ENCODE assay signal across 12 mouse cellular contexts in the genomic region with DNA sequence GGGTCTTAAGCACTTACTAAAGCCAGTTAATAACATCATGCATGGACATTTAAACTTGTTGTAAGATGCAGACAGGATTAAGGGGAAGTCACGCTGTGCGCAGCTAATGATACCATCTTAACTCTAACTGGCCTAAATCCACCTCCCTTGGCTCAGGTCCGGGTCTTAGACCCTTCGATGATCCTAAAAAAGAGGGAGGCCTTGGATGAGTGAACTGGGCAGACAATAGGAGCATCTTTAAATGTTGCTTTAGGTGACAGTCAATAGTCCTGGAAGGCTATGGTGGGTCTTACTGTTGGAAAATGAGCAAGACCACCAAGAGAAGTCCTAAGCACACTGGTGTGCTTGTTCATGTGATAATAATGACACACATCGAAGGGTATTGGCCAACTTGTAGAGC.
DNase-seq lines count a peak whose midpoint lies in the region; ATAC-seq and TF ChIP-seq lines count a peak whose summit lies in the region.
"Had no signal": no experiment of that assay in that cellular context is flagged by ENCODE, and none has a peak within 500 bp of the region (broad histone marks: within the 10 kb centered on the region; RNA-seq: fewer than 3 reads in every experiment).

No protein-coding gene starts in this region.

- H3K27me3 ChIP-seq in forebrain, embryonic 16.5 days (replicated peaks; ENCODE audit: control insufficient read depth, insufficient read depth, low read length): no peaks in the 10 kb centered on the region
- H3K27me3 ChIP-seq in midbrain, embryonic 13.5 days: no peaks in the 10 kb centered on the region

- no peaks in the 10 kb centered on the region for H3K9me3 ChIP-seq in forebrain, embryonic 16.5 days (ENCODE audit: control insufficient read depth, low read length)
- H3K9me3 ChIP-seq in midbrain, embryonic 13.5 days: no peaks in the 10 kb centered on the region
- H3K9me3 ChIP-seq: limb, embryonic 12.5 days had no signal

- peaks cover 31% of the 10 kb centered on the region for H3K4me1 ChIP-seq in forebrain, embryonic 16.5 days (replicated peaks; ENCODE audit: control insufficient read depth, insufficient read depth, low read length)
- peaks cover 33% of the 10 kb centered on the region for H3K4me1 ChIP-seq in midbrain, embryonic 13.5 days (replicated peaks)

- WGBS in forebrain, embryonic 16.5 days: 53% methylated on average over 5 of the region's 5 CpGs
- 47% methylated on average over 5 of the region's 5 CpGs for WGBS in midbrain, embryonic 13.5 days

- 0 out of 2 replicates have a peak, but pooled peaks cover 2% of the 10 kb centered on the region for H3K36me3 ChIP-seq in forebrain, embryonic 16.5 days (ENCODE audit: control insufficient read depth, insufficient read depth)
- no peaks in the 10 kb centered on the region for H3K36me3 ChIP-seq in midbrain, embryonic 13.5 days
- H3K36me3 ChIP-seq: limb, embryonic 12.5 days had no signal

- no peak for DNase-seq in layer of hippocampus, adult 2 months (ENCODE audit: low spot score in 2 of 2)
- no peak for DNase-seq in layer of hippocampus, postnatal 36 days
- DNase-seq in liver: no peak
- no peak for DNase-seq in gastrocnemius, adult 8-10 months (ENCODE audit: low spot score in 2 of 2)
- no peak for DNase-seq in spleen, postnatal 4 days (ENCODE audit: low spot score in 2 of 2)
- DNase-seq: gastrocnemius, adult 2 months; liver, postnatal 0 days; thymus, postnatal 14 days had no signal

- peak overlapping the region; percentile 88 for H3K4me2 ChIP-seq in forebrain, embryonic 16.5 days (ENCODE audit: low read length)
- peak overlapping the region; percentile 65; the same call in 1 of the 2 replicates for H3K4me2 ChIP-seq in midbrain, embryonic 13.5 days (replicated peaks)

- H3K9ac ChIP-seq in forebrain, embryonic 16.5 days (replicated peaks; ENCODE audit: low read depth, low read length): 0 out of 2 replicates have a peak overlapping the region, but pooled peaks have one; percentile 74
- H3K9ac ChIP-seq in midbrain, embryonic 13.5 days (replicated peaks): no peak overlapping the region; the same call in 1 of the 2 replicates
- H3K9ac ChIP-seq: liver, postnatal 0 days had no signal

- peak overlapping the region; percentile 99 for H3K27ac ChIP-seq in layer of hippocampus, adult 2 months
- peak overlapping the region; percentile 99 for H3K27ac ChIP-seq in forebrain, embryonic 16.5 days (ENCODE audit: low read length)
- H3K27ac ChIP-seq in midbrain, embryonic 13.5 days: peak overlapping the region; percentile 95
- H3K27ac ChIP-seq: gastrocnemius, adult 2 months; kidney, postnatal 0 days; limb, embryonic 12.5 days had no signal

- TF ChIP-seq CTCF in layer of hippocampus, adult 2 months (conservative IDR thresholded peaks at IDR 0.05): no peak

- ATAC-seq in forebrain, embryonic 16.5 days: no peak
- ATAC-seq in midbrain, embryonic 13.5 days: no peak
- ATAC-seq: liver, postnatal 0 days had no signal

- no peak overlapping the region for H3K4me3 ChIP-seq in layer of hippocampus, adult 2 months
- no peak overlapping the region; the same call in 1 of the 2 replicates for H3K4me3 ChIP-seq in forebrain, embryonic 16.5 days (replicated peaks; ENCODE audit: low read length)
- no peak overlapping the region for H3K4me3 ChIP-seq in midbrain, embryonic 13.5 days (replicated peaks)
